Mouse (Mus musculus) MN1 (cell line): ENCODE data around the gene Ppie.
"Not testable (repeated sequence)": the region's sequence is repeated elsewhere in the genome, so short reads cannot be mapped to it uniquely, and the experiment has no call there.

ENCODE experiments used
- DNase-seq: peaks from one replicate; pipeline ENCODE4 v3.0.0-alpha.2; 2016; ENCODE audit warnings: low spot score

Ppie gene

DNA sequence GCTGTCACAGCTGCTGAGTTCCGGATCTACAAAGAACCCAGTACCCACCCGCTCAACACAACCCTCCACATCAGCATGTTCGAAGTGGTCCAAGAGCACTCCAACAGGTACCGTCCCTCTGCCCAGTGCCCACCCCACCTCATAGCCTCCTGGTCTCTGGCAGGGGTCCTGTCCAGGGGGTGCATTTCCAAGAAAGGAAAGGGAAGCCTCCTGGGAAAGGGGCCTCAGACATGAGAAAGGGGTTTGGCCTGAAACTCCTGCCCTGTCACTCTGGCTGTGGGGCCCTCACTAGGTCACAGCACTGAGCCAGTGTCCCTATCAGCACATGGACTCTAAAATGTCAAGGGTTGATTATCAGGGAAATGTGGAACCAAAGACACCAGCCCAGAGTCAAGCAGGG, 25.1 kb downstream of the Ppie start:
- not testable (repeated sequence) for DNase-seq

DNA sequence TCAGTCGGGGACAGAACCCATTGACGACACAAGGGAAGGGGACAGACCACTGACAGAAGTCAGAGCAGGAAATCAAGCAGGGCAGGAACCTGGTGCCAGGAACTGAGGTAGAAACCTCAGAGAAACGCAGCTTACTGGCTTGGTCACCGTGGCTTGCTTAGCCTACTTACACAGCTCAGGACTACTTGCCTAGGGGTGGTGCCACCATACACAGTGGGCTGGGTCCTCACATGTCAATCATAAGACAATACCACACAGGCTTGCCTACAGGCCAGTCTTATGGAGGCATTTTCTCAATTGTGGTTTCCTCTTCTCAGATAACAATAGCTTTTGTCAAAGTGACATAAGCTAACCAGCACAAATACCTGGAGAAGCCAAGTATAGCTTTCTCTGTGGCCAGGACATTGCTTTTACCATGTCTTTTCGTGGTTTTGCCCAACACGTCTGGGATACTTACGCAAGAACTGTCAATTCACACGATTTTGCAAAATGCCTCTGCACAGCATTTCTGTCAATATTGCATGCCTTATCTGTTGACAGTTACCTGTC, 27.5 kb downstream of the Ppie start:
- no peak for DNase-seq

DNA sequence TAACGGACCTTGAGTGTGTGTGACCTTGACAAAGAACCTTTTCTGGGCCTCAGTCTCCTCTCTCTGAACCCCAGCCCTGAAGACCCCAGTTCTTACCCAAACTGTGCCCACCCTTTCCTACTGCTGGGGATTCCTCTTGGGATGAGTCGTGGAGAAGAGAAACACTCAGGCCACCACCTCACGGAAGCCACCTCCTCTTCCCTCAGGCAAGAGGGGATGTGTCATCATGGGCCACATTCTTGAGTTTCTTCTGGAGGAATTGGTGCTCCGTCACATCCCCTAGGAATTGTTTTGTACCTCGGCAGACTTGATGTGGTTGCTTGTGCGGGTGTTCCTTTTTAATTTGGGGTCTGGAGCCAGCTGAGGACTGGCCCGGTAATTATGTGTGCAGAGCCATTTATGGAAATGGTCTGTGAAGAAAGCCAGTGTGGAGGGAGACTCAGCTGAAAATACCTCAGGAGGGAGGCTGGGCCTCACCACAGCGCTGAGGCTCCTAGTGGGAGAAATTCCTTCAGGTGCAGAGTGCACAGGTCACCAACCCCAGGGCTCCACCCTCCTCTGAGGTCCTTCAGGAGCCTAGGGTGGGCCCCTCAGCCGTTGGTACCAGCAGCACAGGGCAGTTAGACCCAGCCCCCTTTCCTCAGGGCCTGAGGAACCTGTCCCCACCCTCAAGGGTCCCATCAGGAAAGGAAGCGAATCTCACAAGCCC, 28.3 kb downstream of the Ppie start:
- DNase-seq: not testable (repeated sequence)

DNA sequence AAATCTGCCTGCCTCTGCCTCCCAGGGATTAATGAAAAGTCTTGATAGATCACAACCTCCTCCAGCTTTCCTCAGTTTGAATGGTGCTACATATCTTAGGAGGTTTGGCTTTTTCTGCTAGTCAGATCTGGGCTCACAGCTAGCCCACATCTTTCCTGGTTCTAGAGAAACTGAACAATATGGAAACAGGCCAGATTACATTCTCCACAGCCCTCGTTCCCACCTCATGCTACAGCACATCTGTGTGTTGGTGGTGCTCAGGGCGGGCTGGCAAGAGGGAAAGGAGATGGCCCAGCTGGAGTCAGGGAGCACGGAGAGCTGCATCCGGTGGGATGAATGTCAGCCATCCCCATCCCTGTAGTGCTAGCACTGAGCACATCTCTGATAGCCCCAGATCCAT, 29.0 kb downstream of the Ppie start:
- no peak for DNase-seq

DNA sequence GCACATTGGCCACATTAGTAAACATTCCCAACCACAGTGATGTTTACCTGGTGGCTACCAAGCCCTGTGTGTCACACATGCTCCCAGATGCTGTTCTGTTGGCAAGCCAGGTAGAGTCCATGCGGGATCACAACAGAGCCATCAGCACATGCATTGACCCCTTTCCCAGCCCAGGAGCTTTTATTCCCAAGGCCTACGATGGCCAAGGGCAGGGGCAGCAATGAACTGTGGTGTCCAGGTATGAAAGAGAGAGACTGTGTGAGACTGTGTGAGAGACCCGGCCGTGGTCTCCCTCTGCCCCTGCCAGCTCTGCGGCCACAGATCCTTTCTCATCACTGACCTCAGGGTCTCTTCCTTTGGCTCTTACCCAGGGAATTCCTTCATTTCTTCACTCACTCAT, 31.7 kb downstream of the Ppie start:
- DNase-seq: no peak

DNA sequence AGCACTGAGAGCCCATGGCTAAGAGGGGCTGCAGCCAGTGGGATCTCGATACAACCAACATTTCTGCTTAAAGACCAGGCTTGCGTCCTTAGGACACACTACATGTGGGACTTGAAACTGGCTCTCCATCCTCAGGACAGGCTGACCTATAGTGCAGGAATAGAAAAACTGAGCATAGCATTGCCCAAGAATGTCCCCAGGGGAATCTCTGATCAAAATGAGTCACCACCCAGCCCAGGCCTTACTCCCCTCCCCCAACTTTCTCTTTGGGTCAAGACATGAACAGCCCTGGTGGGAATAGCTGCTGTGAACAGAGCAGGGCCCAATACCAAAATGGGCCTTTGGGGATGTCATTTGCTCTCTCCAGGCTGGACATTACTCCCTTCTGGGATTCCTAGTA, 32.9 kb downstream of the Ppie start:
- DNase-seq: peak; percentile 23

DNA sequence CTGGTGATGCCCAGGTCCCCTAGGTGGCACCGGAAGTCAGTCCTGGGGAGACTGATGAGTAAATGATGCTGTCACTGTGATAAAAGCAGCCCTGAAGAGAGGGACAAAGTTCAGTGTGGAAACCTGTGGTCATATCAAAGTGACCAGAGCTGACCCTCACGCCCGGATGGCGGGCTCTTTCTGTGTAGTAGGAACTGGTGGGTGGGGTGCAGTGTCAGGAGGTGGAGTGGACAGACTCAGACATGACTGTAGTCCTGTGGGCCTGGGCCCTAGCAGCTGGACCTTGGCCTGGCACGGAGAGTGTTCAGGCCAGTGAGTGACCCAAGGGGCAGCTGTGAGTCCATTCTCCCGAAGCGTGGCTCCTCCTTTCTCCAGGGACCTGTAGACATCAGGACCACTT, 33.8 kb downstream of the Ppie start:
- not testable (repeated sequence) for DNase-seq

DNA sequence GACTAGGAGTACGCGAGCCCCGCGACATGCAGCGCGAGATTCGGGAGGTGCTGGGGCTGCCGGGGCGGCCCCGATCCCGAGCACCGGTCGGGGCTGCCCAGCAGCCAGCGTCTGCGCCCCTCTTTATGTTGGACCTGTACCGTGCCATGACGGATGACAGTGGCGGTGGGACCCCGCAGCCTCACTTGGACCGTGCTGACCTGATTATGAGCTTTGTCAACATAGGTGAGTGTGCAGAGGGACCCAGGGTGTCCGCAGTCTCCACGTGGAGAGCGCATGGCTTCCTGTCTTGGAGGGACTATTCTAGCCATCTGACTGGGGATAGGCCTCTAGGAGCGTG, 34.3 kb downstream of the Ppie start:
- DNase-seq: no peak

DNA sequence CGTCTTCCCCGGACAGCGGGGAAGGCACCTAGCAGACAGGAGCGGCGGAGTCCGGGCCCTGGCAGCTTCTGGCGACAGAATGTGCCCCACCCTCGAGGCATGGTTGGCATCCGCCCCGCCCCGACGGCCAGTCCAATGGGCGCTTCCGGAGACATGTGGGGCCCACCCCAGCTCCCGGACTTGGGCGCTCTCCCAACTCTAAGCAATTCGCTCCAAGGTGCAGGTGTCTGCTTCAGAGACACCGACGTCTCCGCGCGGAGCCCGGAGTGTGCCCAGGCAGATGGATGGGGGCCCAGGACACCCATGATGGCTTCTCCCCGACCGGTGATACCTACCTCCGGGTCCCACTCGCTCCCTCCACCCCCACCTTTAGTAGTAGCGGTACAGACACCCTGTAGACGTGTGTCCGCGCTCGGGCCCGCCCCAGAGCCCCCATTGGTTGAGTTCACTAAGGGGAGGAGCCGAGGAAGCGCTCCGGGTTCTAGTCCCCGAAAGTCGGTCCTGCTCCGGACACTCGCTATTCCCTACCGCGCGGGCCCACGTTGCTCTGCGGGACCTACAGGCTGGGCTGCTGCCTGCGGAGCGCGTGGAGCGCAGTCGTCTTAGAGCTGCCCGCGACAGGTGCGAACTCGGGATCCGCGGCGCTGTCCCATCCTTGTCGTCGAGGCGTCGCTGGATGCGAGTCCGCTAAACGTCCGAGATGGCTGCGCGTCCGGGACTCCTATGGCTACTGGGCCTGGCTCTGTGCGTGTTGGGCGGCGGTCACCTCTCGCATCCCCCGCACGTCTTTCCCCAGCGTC, 34.9 kb downstream of the Ppie start, which contains the start of gene Bmp8b:
TSS of gene Bmp8b (plus strand) at position 515 of the 800 bp plus-strand sequence.
- DNase-seq: no peak

DNA sequence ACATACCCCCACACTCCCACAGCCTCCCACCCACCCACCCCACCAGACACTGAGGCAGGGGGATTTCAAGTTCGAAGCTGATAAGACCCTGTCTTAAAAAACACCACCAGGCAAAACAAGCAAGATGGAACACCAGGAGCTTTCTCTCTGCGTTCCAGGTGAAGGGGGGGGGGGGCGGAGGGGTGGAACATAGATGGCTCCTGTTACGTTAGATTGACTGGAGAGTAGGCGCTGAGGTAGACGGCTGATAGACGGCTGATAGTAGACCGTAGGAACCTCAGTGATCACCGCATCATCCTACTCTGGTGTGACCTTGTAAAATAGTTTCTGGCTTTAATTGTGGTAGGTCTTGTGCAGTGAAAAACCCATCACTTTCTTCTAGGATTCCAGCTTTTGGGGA, 45.9 kb downstream of the Ppie start:
- no peak for DNase-seq

DNA sequence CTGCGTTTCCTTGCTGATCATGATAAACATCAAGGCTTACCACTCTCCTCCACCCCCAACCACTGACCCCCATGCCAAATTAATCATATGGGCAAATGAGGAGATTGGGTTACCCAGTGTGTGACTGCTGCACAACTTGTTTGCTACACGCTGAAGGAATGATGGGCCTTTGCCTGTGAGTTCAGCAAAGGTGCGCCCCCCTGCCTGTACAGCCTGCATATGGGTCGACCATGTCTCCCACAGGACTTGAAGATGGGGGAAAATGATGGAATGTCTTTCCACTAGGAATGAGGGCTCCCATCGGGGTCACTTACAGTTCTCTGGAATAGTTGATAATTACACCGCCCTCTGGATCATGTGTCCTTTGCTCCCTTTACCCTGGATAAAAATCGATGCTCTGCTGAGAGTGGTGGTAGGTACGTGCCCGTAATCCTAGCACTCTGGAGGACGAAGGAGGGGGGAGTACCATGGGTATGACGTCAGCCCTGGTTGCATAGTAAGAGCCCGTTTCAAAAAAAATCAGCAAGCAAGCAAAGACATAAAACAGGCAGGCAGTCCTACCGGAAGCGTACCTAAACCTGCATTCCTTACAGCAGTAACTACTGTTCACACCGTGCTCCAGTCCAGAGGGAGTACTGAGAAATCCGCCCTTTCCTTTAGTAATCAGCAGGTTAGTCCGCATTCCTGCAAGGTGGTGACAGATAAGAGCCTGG, 46.5 kb downstream of the Ppie start:
- DNase-seq: no peak

DNA sequence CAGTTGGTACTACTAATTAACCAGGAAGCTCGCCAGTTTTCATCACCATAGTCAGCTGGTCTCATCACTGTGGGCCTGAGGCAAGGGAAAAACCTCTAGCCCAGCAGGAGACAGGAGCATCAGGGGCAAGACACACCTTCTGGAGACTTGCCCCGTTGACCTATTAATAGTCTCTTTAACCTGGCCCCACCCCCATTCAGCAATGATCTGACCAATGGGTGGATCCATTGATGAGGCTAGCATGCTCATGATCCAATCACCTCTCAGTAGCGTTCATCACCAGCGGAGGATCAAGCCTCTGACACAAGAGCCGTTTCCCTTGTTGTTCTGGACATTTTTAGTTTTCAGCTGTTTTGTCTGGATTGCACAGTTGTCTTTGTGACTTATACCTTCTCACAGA, 47.1 kb downstream of the Ppie start:
- DNase-seq: no peak

DNA sequence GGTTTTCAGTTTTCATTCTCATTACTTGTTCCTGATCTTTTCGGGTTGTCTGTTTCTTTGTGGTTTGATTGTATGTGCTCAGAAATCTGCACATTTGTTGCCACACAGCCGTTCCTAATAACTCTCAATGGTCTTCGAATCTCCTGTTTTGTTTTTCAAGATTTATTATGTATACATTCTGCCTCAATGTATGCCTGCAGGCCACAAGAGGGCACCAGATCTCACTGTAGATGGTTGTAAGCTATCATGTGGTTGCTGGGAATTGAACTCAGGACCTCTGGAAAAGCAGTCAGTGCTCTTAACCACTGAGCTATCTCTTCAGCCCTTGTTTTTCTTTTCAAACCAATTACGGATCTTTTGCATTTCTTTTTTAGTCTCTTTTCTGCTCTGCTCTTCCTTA, 53.4 kb downstream of the Ppie start:
- DNase-seq: no peak

DNA sequence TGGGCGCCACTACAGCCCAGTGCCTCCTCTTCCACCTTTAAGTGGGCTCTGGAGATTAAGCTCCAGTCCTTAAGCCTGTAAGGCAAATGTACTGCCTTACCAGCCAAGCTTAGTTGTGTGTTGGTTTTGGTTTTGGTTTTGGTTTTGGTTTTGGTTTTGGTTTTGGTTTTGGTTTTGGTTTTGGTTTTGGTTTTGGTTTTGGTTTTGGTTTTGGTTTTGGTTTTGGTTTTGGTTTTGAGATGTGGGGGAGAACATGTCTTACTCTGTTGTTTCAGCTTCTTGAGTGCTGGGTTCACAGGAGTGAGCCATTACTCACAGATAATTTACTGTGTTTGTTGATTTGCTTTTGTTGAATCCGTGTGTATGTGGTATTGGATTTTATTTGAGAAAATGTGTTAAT, 54.5 kb downstream of the Ppie start:
- no peak for DNase-seq

DNA sequence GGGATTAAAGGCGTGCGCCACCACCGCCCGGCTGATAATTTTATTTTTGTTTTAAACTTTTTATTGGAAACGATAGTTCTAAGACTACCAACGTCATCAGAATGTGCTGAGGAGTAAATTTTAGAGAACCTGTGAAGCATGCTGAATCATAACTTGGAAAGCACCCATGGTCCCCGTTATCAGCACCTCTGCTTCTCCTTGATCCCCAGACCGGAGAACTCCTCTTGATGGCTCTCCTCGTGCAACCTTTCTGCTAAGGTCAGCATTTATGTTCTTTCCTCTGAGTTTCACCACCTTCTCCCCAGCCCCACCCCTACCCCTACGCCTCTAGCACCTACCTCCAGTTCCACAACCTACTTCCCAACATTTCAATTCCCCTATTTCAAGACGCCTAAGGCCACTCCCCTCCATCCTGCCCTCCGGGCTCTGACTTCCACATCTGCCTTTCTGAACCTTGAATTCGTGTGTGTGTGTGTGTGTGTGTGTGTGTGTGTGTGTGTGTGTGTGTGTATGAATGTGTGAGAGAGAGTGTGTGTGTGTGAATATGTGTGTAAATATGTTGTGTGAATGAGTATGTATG, 56.3 kb downstream of the Ppie start:
- no peak for DNase-seq

DNA sequence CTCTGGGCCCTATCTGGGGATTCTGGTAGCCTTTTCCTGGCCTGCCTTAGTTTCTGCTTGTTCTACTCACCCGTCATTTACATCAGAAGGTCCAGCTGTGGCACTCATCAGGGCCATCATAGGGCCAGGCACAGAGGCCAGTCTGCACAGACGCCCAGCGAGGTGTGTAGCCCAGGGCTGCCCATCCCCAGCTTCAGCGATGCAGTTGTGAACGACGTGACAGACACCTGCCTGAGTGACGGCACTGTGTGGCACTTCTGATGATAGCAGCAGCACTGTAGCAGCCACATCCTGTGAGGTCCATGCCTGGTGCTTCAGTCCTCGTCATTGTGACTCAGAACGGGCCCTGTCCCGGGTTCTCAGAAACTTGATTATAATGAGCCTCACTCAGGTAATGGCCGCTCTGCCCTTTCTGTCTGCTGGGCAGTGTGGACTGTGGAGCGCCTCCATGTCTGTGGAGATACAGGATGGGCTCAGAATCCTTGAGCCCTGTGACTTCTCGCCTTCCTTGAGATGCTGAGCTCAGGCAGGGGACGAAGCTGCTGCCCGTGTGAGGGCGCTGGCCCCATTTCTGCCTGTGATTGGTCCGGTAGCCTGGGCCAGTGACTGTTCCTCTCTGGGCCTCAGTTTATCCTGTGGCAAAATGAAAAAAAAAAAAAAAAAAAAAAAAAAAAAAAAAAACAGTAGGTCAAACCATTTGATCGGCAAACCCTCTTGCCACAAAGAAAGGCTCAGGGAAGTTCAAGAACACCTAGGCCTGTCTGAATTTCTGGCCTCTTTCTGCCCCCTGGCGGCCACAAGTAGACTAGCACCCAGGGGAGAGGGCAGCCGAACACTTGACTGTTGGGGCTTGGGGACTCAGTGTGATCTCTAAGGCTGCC, 57.2 kb downstream of the Ppie start:
- DNase-seq: peak; percentile 61

DNA sequence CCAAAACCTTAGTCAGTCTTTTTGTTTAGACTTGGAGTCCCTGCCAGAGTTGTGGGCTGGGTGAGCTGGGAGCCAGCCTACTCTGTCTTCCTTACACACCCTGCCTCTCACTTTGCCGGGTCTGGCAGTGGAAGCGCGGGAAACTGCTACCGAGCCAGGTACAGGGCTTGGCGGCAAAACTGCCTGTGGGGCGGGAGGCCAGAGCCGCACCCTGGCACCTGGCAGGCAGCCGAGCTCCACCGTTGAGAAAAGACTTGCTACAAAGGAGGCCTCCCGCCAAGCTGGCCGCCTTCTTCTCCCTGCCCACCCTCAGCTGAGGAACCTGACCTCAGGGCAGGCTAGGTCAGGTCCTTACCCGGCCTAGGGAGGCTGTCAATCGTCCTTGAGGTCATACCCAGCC, 59.0 kb downstream of the Ppie start:
- DNase-seq: no peak

DNA sequence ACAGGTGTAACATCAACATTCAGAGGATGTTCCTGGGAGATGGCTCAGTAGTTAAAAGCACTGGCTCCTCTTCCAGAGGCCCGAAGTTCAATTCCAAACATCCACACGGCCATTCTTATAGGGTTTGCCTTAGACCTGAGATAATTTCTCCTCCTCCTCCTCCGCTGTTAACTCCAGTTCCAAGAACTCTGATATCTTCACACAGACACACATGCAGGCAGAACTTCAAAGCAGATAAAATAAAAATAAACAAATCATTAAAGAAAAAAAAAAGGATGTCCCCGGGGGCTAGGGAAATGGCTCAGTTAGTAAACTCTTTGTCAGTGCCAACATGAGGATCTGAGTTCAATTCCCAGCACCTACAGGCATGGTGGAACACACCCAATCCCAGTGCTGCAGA, 61.5 kb downstream of the Ppie start:
- no peak for DNase-seq
